Mouse (Mus musculus): ENCODE data around the gene Tmem267.
A peak's percentile ranks its signal among the peaks of the same experiment; 100 is the strongest.
"Not testable (repeated sequence)": the region's sequence is repeated elsewhere in the genome, so short reads cannot be mapped to it uniquely, and the experiment has no call there.

Gene Tmem267

DNA sequence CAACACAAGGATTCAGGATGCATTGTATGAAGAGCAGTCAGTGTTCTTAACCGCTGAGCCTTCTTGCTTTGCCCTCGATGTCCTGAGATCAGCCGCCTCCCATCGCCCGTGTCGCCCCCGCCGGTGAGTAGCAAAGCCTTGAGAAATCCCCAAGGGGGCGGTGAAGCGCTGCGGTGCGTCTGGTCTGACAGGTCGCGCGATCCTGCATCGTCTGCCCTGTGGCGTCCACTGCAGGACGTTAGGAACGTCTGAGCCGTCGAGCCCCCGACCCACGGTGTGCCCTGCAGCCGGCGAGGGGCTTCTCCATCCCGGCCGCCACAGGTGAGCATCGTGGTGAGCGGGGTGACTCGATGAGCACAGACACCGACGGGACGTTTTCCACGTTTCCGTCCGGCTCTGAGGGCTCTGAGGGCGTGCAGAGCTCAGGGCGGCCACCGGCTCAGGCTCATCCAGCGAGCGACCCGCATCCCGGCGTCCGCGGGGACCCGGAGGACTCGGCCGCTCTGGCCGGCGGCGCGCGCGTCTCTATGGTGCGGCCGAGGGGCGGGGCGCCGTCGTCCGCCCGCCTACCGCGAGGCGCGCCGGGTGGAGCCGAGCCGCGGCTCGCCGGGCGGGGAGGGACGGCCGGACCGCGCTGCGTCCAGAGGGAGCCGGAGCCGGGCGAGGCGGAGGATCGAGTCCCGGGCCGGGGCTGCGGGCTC is at the start of gene Tmem267, which contains the start of gene 3110070M22Rik:
Gene Tmem267, plus strand, starts transcription at position 160 of the 701 bp plus-strand sequence.
Gene 3110070M22Rik, minus strand, starts transcription at position 504 of the 701 bp plus-strand sequence.
- DNase-seq = peak; percentile 84 to 90

DNA sequence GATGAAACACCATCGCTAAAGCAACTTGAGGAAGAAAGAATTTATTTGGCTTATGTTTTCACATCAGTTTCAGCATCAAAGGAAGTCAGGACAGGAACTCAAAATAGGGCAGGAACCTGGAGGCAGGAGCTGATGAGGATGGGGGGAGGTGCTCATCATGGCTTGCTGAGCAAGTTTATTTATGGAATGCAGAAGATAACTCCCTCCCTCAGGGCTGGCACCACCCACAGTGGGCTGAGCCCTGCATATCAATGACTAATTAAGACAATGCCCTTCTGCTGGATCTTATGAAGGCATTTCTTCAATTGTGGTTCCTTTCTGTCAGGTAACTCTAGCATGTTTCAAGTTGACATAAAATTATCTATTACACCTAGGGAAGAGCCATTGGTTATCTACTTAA is 45.6 kb upstream of the Tmem267 start:
- no peak for DNase-seq

- DNase-seq = no peak
These were observed 34.3 kb upstream of the Tmem267 start for GRCm38 (mm10) chr13:119453563-119453962.

- DNase-seq = no peak
These were observed 32.8 kb upstream of the Tmem267 start for GRCm38 (mm10) chr13:119455082-119455481.

DNA sequence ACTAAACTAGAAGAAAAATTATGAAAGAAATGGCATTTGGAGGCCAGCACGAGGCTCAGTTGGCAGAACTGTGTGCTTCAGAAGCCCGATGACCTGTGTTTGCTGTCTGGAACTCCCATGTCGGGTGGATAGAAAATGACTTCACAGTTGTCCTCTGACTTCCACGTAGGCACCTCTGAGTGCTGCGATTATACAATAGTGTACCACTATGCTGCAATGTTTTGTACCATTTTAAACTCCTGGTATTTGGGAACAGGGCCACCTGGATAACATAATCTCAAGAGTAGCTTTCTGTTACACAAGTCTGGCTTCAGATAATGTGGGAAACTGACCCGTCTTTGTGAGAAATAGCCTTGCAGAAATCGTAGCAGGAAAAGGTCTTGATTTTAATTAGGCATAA is 31.5 kb upstream of the Tmem267 start:
- no peak for DNase-seq

- no peak for DNase-seq
These were observed 25.8 kb upstream of the Tmem267 start for GRCm38 (mm10) chr13:119461900-119462595.

GRCm38 (mm10) chr13:119462596-119463560 is 25.0 kb upstream of the Tmem267 start, which contains the start of gene 4833420G17Rik:
4833420G17Rik (plus strand) TSS chr13:119462768.
- DNase-seq = peak; percentile 90 to 91

DNA sequence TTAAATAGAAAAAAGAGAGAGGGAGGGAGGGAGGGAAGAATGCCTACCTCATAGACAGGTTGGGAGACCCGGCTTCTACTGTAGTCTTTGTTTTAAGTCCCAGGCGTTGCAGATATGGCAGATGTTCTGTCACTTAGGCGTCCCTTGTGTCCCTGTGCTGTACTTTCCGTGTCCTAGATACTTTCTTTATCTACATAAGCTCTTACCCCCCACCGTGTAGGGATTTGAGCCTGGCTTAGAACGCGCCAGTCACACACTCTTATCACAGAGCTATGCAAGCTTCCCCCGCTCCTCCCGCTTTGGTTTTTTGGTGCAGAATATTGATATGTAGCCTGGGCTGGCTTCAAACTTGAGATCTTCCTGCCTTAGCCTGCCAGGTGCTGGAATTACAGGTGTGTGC is 11.2 kb upstream of the Tmem267 start:
- DNase-seq = no peak

DNA sequence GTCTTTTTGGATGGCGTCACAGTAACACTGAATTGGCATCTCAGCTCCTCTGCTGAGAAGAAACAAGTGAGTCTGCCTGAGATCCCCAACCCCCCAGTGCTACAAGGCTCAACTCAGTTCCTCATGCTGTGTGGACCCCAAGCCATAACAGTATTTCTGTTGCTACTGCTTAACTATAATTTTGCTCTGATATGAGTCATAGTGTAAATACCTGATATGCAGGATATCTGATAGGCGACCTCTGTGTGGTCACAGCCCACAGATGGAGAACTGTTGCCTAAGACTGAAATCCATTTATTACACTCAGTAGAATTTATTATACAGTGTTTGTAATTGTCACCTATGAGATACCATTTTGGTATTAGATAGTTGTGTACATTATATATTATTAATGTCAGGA is 10.1 kb upstream of the Tmem267 start:
- DNase-seq = no peak

GRCm38 (mm10) chr13:119487354-119487753 is 485 bp upstream of the Tmem267 start:
- DNase-seq = peak in 1 of 2 experiments; percentile 2

DNA sequence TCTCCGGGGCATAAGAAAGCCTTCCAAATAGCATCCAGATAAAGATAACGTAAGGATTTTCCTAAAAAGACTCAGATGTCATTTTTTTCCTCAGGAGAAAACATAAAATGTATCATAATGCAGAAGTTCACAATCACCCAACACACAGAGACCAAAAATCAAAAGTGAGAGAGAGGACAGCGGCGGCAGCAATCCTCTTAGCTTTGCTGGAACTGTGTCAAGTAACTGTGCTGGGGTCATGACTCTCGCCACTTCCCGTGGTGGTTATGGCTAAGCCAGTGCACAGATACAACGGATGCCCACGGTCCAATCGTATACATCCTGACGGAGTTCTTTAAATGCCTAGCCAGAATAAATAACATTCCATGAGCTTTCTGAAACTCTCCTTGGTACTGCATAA is 4.2 kb downstream of the Tmem267 start:
- DNase-seq = not testable (repeated sequence)

GRCm38 (mm10) chr13:119494938-119495337 is 7.1 kb downstream of the Tmem267 start:
- not testable (repeated sequence) for DNase-seq

DNA sequence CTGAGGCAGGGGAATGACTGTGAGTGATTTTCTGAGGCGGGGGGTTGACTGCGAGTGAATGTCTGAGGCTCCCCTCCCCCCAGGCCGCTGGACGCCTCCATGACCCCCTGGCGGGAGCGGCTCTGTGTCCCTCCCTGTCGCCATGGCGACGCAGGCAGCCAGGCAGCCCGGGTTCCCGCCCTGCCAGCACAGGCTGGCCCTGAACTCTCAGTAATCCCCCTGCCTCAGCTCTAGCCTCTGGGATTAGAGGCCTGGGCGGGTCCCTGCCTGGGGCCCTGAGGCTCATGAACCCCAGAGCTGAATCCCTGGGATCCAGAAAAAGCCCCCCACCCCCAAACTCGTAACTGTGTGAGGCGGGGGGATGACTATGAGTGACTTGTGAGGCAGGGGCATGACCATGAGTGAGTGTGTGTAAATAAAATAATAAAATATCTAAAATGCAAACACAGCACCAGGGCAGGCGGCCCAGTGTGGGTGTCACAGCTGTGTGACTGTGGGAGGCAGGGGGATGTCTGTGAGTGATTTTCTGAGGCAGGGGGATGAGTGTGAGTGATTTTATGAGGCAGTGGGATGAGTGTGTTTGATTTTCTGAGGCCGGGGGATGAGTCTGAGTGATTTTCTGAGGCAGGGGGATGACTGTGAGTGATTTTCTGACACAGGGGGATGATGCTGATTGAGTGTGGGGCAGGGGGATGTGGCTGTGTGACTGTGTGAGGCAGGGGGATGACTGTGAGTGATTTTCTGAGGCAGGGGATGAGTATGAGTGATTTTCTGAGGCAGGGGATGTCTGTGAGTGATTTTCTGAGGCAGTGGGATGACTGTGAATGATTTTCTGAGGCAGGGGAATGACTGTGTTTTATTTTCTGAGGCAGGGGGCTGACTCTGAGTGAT is 108.7 kb downstream of the Tmem267 start:
- peak; percentile 39 to 52 for DNase-seq

- peak in 1 of 2 experiments; percentile 19 for DNase-seq
These were observed 110.6 kb downstream of the Tmem267 start for GRCm38 (mm10) chr13:119598466-119598865.

GRCm38 (mm10) chr13:119599066-119599465 is 111.2 kb downstream of the Tmem267 start:
- peak; percentile 43 to 47 for DNase-seq

DNA sequence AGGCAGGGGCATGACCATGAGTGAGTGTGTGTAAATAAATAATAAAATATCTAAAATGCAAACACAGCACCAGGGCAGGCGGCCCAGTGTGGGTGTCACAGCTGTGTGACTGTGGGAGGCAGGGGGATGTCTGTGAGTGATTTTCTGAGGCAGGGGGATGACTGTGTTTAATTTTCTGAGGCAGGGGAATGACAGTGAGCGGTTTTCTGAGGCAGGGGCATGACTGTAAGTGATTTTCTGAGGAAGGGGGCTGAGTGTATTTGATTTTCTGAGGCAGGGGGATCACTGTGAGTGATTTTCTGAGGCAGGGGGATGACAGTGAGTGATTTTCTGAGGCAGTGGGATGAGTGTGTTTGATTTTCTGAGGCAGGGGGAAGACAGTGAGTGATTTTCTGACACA is 111.7 kb downstream of the Tmem267 start:
- DNase-seq = not testable (repeated sequence)

DNA sequence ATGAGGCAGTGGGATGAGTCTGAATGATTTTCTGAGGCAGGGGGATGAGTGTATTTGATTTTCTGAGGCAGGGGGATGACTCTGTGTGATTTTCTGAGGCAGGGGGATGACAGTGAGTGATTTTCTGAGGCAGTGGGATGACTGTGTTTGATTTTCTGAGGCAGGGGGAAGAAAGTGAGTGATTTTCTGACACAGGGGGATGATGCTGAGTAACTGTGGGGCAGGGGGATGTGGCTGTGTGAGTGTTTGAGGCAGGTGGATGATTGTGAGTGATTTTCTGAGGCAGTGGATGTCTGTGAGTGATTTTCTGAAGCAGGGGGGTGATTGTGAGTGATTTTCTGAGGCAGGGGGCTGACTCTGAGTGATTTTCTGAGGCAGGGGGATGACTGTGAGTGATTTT is 112.3 kb downstream of the Tmem267 start:
- DNase-seq = peak; percentile 49 to 51

DNA sequence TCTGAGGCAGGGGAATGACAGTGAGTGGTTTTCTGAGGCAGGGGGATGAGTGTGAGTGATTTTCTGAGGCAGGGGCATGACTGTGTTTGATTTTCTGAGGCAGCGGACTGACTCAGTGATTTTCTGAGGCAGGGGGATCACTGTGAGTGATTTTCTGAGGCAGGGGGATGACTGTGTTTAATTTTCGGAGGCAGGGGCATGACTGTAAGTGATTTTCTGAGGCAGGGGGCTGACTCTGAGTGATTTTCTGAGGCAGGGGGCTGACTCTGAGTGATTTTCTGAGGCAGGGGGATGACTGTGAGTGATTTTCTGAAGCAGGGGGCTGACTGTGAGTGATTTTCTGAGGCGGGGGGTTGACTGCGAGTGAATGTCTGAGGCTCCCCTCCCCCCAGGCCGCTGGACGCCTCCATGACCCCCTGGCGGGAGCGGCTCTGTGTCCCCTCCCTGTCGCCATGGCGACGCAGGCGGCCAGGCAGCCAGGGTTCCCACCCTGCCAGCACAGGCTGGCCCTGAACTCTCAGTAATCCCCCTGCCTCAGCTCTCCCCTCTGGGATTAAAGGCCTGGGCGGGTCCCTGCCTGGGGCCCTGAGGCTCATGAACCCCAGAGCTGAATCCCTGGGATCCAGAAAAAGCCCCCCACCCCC is 115.0 kb downstream of the Tmem267 start:
- DNase-seq = peak; percentile 58 to 66

GRCm38 (mm10) chr13:119603890-119604289 is 116.1 kb downstream of the Tmem267 start:
- not testable (repeated sequence) for DNase-seq

- not testable (repeated sequence) for DNase-seq
These were observed 116.5 kb downstream of the Tmem267 start for GRCm38 (mm10) chr13:119604322-119604721.

- no peak for DNase-seq
These were observed 131.0 kb downstream of the Tmem267 start for GRCm38 (mm10) chr13:119618841-119619240.

Data from B cell, adult 2 months (primary cell).